Mouse (Mus musculus) adrenal gland, adult 18-20 months (tissue): ENCODE data around the gene Car8. TPM values are rescaled to one million over a fixed set of nuclear protein-coding genes. Genes with fewer than 3 reads are reported as not detected.

Experiments
- microRNA-seq, 2 experiments: library from miRNA; unstranded; fragments of <30 nt; microRNA quantifications; one replicate each; pipeline ENCODE4 v1.2.0; 2021; ENCODE audit warnings: borderline number of aligned reads in 2 of 2
- total RNA-seq, 2 experiments: library from RNA; stranded (reverse); gene quantifications; 1 replicate in 1 of 2; 2 replicates in 1 of 2; pipeline ENCODE4 v1.2.3; 2021

The Car8 gene
- total RNA-seq, 2 experiments from 2014 or later: 3.0 to 30.6 TPM

Small RNA genes lying within 50 kb of the gene (microRNA-seq; reads per million reads assigned to microRNA genes)
- 0 reads per million in 2 experiments for gene Gm25355
